Mouse (Mus musculus) limb, embryonic 15.5 days (tissue): ENCODE measurements around the gene Zwint. TPM values are rescaled to one million over a fixed set of nuclear protein-coding genes. Genes with fewer than 3 reads are reported as not detected.

Source experiments
- ATAC-seq: fragments of 200-750 bp; cut with Nextera tagmentation; 2 replicates; pipeline ENCODE4 v1.8.0; 2017; ENCODE audit warnings: low read depth, moderate TSS enrichment; ENCODE audit not compliant: insufficient number of reproducible peaks, low FRiP score, low TSS enrichment
- H3K27ac ChIP-seq: fragments of 300-500 bp; sonication (generic); 2 replicates; pipeline ENCODE4 v1.5.1; 2015; ENCODE audit warnings: moderate library complexity, mild to moderate bottlenecking, inconsistent platforms
- H3K27me3 ChIP-seq: fragments of 300-500 bp; sonication (generic); 2 replicates; pipeline ENCODE4 v1.6.1; 2015; ENCODE audit warnings: inconsistent platforms
- H3K36me3 ChIP-seq: fragments of 300-500 bp; sonication (generic); 2 replicates; pipeline ENCODE4 v1.6.1; 2015; ENCODE audit warnings: inconsistent platforms
- H3K4me1 ChIP-seq: fragments of 300-500 bp; sonication (generic); 2 replicates; pipeline ENCODE4 v1.6.1; 2015; ENCODE audit warnings: inconsistent platforms
- H3K4me2 ChIP-seq: fragments of 300-500 bp; sonication (generic); 2 replicates; pipeline ENCODE4 v1.6.1; 2015; ENCODE audit warnings: mild to moderate bottlenecking, inconsistent platforms
- H3K4me3 ChIP-seq: fragments of 300-500 bp; sonication (generic); 2 replicates; pipeline ENCODE4 v1.5.1; 2015; ENCODE audit warnings: mild to moderate bottlenecking, inconsistent platforms
- H3K9ac ChIP-seq: fragments of 300-500 bp; sonication (generic); 2 replicates; pipeline ENCODE4 v1.6.1; 2015; ENCODE audit warnings: inconsistent platforms
- H3K9me3 ChIP-seq: fragments of 300-500 bp; sonication (generic); 2 replicates; pipeline ENCODE4 v1.6.1; 2016; ENCODE audit warnings: inconsistent platforms
- WGBS: fragments of 180-500 bp; shearing (Covaris S2); methylation state at CpG from one replicate; pipeline ENCODE4 v1.1.7; 2015; 5-methylcytosine and 5-hydroxymethylcytosine counted together
- polyA plus RNA-seq: library from polyadenylated mRNA; unstranded; fragments of >200 nt; fragmentation: Nextera tagmentation; extraction: Ambion mirVana; gene quantifications from 2 replicates; pipeline ENCODE4 v1.2.1, GENCODE M21; 2015

The Zwint gene
- polyA plus RNA-seq = 178 and 179 TPM in 2 replicates

DNA sequence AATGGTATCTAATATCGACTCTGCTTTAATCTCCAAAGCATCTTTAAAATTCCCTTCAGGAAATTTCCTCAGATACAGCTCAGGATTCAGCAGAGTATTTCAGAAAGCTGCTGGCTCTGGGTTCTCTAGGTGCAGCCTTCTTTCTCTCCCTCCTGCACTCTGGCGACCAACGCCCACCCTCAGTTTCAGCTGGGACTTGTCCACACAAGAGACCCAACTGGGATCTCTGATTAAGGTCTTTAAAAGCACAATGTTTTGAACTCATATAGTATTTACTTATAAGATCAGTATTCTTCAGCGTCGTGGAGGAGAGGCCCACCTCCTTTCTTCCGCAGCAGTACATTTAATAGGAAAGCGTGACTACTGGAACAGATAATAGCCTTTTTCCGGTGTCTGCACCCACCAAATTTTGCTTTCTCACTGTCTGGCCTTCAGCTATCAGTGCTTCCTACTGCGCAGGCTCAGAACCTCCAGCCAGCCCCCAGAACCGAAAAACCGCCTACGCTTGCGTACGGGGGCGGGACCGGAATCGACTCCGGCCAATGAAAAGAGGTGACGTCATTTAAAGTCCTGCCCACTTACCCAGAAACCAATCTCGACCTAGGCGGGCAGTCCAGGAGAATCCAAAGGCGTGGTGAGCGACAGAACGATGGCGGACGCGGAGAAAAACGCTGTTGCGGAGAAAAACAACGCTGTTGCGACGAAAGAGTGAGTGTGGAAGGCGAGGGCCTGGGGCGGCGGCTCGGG is at the start of gene Zwint:
Gene Zwint, plus strand, starts transcription at position 576 of the 747 bp plus-strand sequence.
- H3K9ac ChIP-seq = peak within 1 kb of the TSS; percentile 76
- peak within 1 kb of the TSS; percentile 85 for H3K4me3 ChIP-seq
- H3K27me3 ChIP-seq = no peaks in the 10 kb centered on the region
- H3K9me3 ChIP-seq = no peaks in the 10 kb centered on the region
- ATAC-seq = peak; percentile 93
- 2% methylated on average over 36 of the region's 36 CpGs for WGBS
- H3K4me2 ChIP-seq = peak within 1 kb of the TSS; percentile 58
- peak within 1 kb of the TSS; percentile 95 for H3K27ac ChIP-seq
- H3K36me3 ChIP-seq = peaks cover 22% of the 10 kb centered on the region
- H3K4me1 ChIP-seq = peaks cover 10% of the 10 kb centered on the region

DNA sequence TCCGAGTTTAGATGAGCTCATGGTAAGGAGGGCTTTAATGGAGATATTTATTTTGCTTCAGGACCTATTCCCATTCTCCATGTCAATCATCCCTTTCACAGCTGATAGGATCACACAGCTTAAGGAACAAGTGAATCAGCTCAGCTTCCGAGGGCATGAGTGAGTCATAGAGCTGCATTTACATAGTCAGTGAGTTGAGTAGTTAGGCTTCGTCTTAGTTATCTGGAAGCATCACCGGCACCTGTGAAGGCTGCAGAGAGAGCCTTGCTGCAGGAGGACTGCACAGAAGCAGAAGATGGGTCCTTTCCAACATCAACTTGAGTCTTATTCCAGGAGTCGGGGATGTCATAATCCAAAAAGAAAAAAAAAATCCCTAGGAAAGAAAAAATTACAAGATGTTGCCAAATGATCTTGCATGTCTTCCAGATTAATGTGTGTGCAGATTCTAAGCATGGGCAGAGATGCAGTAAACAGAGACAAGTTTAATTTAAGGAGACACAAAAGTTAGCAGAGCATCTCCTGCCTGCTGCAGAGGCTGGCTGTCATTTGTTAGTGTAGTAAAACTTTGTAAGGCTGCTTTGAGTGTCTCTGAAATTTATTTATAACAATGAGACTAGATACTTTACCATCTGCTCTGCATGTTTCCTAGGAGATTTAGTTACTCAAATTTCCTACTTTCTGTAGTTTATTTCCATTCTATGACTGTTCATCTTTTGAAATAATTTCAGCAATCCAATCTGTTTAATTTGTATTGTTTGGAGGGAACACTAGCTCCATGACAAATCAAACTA is 41.3 kb upstream of the Zwint start:
- no peak for ATAC-seq
- H3K27me3 ChIP-seq = no peaks in the 10 kb centered on the region
- no peaks in the 10 kb centered on the region for H3K36me3 ChIP-seq
- H3K27ac ChIP-seq = no peak overlapping the region
- 88% methylated on average over 5 of the region's 5 CpGs for WGBS
- no peaks in the 10 kb centered on the region for H3K9me3 ChIP-seq
- H3K4me2 ChIP-seq = no peak overlapping the region
- no peaks in the 10 kb centered on the region for H3K4me1 ChIP-seq
- no peak overlapping the region for H3K9ac ChIP-seq
- H3K4me3 ChIP-seq = no peak overlapping the region

DNA sequence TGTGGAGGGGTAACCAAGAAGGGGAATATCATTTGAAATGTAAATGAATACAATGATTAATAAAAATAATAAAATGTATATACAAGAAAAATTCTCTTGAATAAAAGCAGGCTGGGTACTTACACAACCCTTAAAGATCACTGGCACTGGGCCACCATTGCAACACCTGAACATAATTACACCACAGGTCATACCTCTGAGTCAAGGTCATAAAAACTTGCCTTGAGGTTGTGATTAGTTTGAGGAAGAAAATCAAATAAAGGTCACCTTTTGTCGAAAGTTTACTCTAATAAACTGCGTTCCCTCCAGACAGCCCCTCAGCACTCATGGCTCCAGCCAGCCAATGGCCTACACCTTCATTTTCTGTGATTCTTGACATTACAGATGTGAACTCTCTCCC is 38.5 kb upstream of the Zwint start:
- Histone ChIP-seq H3K27ac (no peak overlapping the region), H3K4me1 (no peaks in the 10 kb centered on the region), H3K27me3 (no peaks in the 10 kb centered on the region), H3K36me3 (no peaks in the 10 kb centered on the region), H3K9me3 (no peaks in the 10 kb centered on the region), H3K4me2 (no peak overlapping the region), H3K9ac (no peak overlapping the region), H3K4me3 (no peak overlapping the region)
- ATAC-seq = no peak
- 24% methylated on average over 2 of the region's 2 CpGs for WGBS

DNA sequence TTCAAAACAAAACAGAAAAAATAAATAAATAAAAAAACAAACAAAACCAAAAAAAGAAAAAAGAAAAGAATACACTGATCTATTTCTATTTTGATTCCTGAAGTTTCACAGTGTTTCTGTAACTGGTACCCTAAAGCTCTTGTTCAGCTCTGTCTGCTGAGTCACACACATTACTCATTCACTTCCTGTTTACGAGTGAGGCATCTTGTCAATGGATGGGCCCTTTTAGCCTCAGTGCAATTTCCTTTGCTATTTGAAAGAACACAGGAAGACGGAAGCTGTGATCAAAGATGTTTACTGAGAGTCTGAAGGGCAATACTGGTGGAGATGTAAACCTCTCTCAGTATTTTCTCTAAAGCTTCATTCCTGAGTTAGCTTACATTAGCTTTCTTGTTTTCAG is 34.1 kb upstream of the Zwint start:
- H3K9me3 ChIP-seq = no peaks in the 10 kb centered on the region
- WGBS = 46% methylated on average over 2 of the region's 2 CpGs

DNA sequence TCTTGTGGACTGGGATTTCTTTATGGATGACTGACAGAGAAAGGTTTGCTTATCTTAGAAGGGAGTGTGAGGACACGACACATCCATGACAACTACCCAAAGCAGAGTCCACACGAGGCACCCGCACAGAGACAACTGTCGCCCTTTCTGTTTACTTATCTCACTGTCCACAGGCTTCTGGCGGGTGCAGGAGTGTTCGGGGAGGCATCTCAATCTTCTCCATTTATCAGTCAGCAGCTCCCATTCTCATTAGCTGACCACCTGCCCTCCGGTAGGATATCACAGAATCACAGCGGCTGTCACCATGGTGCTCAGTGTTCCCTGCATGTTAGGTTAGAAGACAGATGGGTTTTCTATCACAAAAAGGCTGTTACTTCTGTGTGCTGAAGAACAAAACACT is 31.1 kb upstream of the Zwint start:
- WGBS = 78% methylated on average over 8 of the region's 8 CpGs
- Histone ChIP-seq H3K4me2 (no peak overlapping the region), H3K27ac (no peak overlapping the region), H3K4me3 (no peak overlapping the region), H3K27me3 (no peaks in the 10 kb centered on the region), H3K9me3 (no peaks in the 10 kb centered on the region), H3K4me1 (no peaks in the 10 kb centered on the region), H3K9ac (no peak overlapping the region), H3K36me3 (no peaks in the 10 kb centered on the region)
- ATAC-seq = no peak

More for the DNA sequence above, 34.1 kb upstream of the Zwint start:
- Histone ChIP-seq H3K4me2 (no peak overlapping the region), H3K27ac (no peak overlapping the region), H3K27me3 (no peaks in the 10 kb centered on the region), H3K9ac (no peak overlapping the region), H3K4me1 (no peaks in the 10 kb centered on the region), H3K4me3 (no peak overlapping the region), H3K36me3 (no peaks in the 10 kb centered on the region)
- ATAC-seq = no peak

DNA sequence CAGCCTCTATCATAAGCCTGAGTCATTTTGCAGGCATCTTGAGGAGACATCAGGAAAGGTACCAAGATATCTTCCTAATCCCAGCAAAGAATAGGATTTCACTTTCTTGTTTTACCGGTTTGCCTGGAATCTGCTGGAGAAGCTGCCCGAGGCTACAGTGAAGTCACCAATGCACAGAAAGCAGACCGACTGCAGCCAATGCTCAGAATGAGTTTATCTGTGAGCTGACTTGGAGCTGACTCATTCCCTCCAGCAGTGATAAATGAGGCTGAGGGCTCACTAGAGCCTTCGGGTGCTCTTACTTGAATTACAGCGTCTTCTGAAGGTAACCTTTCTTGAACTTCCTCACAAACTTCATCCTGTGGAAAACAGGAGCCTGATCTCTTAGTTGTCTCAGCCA is 20.5 kb upstream of the Zwint start:
- Histone ChIP-seq H3K27ac (no peak overlapping the region), H3K4me1 (no peaks in the 10 kb centered on the region), H3K9me3 (no peaks in the 10 kb centered on the region), H3K9ac (no peak overlapping the region), H3K4me2 (no peak overlapping the region), H3K36me3 (no peaks in the 10 kb centered on the region), H3K4me3 (no peak overlapping the region), H3K27me3 (no peaks in the 10 kb centered on the region)
- 37% methylated on average over 5 of the region's 5 CpGs for whole genome bisulfite sequencing
- no peak for ATAC-seq

DNA sequence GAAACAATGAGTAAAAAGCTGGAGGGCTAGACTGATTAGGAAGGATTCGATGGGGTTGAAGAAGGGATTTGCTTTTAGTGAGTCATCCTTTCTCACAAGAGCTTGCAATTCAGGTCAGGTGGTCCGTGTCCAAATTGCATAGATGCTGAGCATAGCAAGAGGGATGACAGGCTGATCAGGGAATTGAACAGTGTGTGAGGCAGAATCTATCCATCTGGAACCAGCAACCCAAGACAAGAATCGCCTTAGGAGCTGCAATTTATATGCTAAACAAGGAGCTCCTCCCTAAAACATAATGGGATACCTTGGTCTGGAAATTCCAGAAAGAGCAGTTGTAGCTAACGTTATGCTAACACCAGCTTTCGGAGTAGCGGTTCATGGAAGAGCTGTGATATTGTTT is 3.8 kb upstream of the Zwint start:
- no peak overlapping the region for H3K9ac ChIP-seq
- no peaks in the 10 kb centered on the region for H3K9me3 ChIP-seq
- no peaks in the 10 kb centered on the region for H3K27me3 ChIP-seq
- H3K27ac ChIP-seq = no peak overlapping the region
- no peak overlapping the region for H3K4me3 ChIP-seq
- H3K4me1 ChIP-seq = peaks cover 5% of the 10 kb centered on the region
- H3K4me2 ChIP-seq = no peak overlapping the region
- H3K36me3 ChIP-seq = no peaks in the 10 kb centered on the region
- ATAC-seq = no peak
- WGBS = 67% methylated on average over 6 of the region's 6 CpGs

DNA sequence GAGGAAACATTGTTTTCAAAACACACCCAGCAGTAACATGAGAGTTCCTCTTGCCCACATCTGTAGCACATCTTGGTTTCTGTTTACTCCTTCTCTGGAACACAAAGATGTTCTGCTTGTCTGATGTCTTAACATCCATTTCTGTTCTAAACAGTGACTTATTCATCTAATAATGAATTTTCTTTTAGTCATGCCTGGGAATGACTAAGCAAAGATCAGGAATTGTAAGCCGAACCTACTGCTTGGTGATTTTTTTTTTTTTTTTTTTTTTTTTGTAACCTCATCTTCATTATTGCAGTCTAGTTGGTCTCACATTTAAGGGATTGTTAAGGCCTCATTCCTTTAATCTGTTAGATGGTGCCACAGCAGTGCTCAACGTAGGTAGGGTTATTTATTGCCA is 848 bp upstream of the Zwint start:
- no peak overlapping the region for H3K4me3 ChIP-seq
- ATAC-seq = no peak

DNA sequence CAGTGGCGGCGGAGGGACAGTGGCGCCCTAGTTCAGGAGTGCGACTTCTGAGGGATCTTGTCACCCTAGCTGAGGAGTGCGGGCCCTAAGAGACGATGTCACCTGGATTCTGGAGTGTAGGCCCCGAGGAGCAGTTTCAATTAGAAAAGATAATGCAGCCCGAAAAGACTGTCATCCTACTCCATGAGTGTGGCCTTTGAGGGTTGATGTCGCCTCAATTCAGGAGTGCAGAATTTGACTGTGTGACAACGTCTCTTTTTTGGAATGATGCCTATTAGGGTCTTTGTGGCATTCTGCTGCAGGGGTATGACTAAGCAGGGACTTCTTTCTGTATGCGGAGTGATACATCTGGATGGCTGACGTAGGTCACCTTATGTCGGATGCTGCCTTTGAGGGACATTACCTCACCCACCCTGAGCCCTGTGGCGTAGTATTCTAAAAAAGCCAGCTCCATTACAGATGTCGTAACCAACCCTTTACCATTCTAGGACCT is 418 bp downstream of the Zwint start:
- peak; percentile 68 for ATAC-seq
- Histone ChIP-seq H3K9ac (peak overlapping the region; percentile 76), H3K4me2 (peak overlapping the region; percentile 58), H3K4me1 (peaks cover 10% of the 10 kb centered on the region), H3K27me3 (no peaks in the 10 kb centered on the region), H3K36me3 (peaks cover 25% of the 10 kb centered on the region), H3K27ac (peak overlapping the region; percentile 95), H3K4me3 (peak overlapping the region; percentile 85), H3K9me3 (no peaks in the 10 kb centered on the region)
- under 1% methylated on average over 15 of the region's 15 CpGs for WGBS

More for the DNA sequence above, 848 bp upstream of the Zwint start:
- H3K27ac ChIP-seq = 0 out of 2 replicates have a peak overlapping the region, but pooled peaks have one; percentile 95
- no peaks in the 10 kb centered on the region for H3K9me3 ChIP-seq
- H3K4me2 ChIP-seq = peak overlapping the region; percentile 47; the same call in 1 of the 2 replicates
- no peak overlapping the region for H3K9ac ChIP-seq
- peaks cover 17% of the 10 kb centered on the region for H3K36me3 ChIP-seq
- no peaks in the 10 kb centered on the region for H3K27me3 ChIP-seq
- 62% methylated on average over 2 of the region's 2 CpGs for WGBS
- H3K4me1 ChIP-seq = peaks cover 10% of the 10 kb centered on the region

DNA sequence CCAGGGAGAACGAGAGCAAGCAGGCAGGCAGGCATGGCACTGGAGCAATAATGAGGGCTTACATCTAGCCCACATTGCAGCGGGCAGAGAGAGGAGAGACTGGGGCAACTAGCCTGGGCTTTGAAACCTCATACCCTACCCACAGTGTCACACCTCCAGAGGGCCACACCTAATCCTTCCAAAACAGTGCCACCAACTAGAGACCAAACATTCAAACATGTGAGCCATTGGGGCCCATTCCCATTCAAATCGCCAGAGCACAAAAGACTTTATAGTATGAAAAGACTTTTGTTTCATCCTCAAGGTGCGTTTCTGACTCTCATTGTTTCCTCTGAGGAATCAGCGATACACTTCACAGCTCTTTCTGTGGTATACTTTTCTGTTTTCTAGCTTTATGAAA is 4.6 kb downstream of the Zwint start:
- no peak for ATAC-seq
- Histone ChIP-seq H3K9me3 (no peaks in the 10 kb centered on the region), H3K36me3 (peaks cover 56% of the 10 kb centered on the region), H3K4me2 (no peak overlapping the region), H3K4me3 (no peak overlapping the region), H3K9ac (no peak overlapping the region), H3K4me1 (peaks cover 10% of the 10 kb centered on the region), H3K27ac (no peak overlapping the region), H3K27me3 (no peaks in the 10 kb centered on the region)
- whole genome bisulfite sequencing = 94% methylated on average over 5 of the region's 5 CpGs

DNA sequence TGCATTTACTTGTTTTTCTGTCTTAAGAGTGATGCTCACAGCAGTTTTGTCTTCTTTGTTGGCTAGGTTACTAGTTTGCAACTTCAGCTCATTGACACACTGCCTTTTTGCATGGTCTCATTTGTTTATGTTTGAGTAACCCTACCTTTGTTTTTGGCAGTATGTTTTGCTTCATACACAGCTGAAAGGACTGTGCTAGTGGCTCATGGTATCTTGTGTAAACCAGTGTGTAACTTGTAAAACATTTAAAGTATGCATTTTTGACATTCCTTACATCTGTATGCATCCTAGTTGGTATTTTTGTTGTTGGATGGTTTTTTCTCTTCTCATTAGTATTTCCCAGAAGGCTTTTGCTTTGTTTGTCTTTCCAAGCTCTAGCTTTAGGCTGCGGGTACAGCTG is 5.7 kb downstream of the Zwint start:
- H3K9ac ChIP-seq = no peak overlapping the region
- 84% methylated on average over 1 of the region's 1 CpGs for WGBS
- no peak overlapping the region for H3K4me3 ChIP-seq
- H3K27me3 ChIP-seq = no peaks in the 10 kb centered on the region
- H3K9me3 ChIP-seq = no peaks in the 10 kb centered on the region
- H3K36me3 ChIP-seq = peaks cover 65% of the 10 kb centered on the region
- peaks cover 10% of the 10 kb centered on the region for H3K4me1 ChIP-seq
- no peak overlapping the region for H3K4me2 ChIP-seq
- H3K27ac ChIP-seq = no peak overlapping the region
- ATAC-seq = no peak

DNA sequence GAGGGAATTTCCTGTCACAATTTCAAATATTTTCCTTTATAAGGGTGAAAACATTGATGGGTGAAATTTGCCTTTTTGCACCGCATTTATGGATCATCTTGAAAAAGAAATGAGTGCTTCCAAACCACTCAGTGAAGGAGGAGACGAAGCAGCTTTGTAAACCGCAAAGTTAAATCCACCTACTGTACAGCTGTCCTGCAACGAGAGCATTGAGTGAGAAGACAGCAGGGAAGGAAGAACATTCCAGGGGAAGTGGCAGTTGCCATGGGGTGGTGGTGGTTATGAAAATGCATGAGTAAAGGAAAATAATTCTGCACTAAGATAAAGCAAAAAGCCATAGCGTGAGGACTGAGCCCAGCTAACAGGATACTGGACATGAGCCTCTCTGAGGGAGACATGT is 13.2 kb downstream of the Zwint start:
- no peaks in the 10 kb centered on the region for H3K4me1 ChIP-seq
- no peak overlapping the region for H3K9ac ChIP-seq
- no peak overlapping the region for H3K4me3 ChIP-seq
- H3K9me3 ChIP-seq = no peaks in the 10 kb centered on the region
- no peak for ATAC-seq
- 91% methylated on average over 5 of the region's 5 CpGs for WGBS
- H3K27ac ChIP-seq = no peak overlapping the region
- H3K36me3 ChIP-seq = peaks cover 51% of the 10 kb centered on the region
- no peaks in the 10 kb centered on the region for H3K27me3 ChIP-seq
- no peak overlapping the region for H3K4me2 ChIP-seq
